Mouse (Mus musculus) forebrain, embryonic 11.5 days (tissue): ENCODE measurements at regions not wholly inside any gene's neighbourhood (a gene's known extent, or its start where the extent isn't known, plus 50 kb on each side); places are given as distances from the start of the nearest gene placed in this dataset.
"Not testable (repeated sequence)": the region's sequence is repeated elsewhere in the genome, so short reads cannot be mapped to it uniquely, and the experiment has no call there.

Experiments used
- ATAC-seq: fragments of 200-750 bp; cut with Nextera tagmentation; replicated peaks from 2 replicates; pipeline ENCODE4 v1.8.0; 2017; ENCODE audit warnings: moderate TSS enrichment; ENCODE audit not compliant: low FRiP score
- DNase-seq: peaks from one replicate; pipeline ENCODE4 v3.0.0-alpha.2; 2017; ENCODE audit warnings: low spot score
- H3K27ac ChIP-seq: fragments of 300-500 bp; sonication (generic); 2 replicates; pipeline ENCODE4 v1.5.1; 2014; ENCODE audit warnings: low read depth, low read length
- H3K27me3 ChIP-seq: fragments of 300-500 bp; sonication (generic); 2 replicates; pipeline ENCODE4 v1.6.1; 2014; ENCODE audit warnings: mild to moderate bottlenecking, low read length, mixed read lengths; ENCODE audit not compliant: control insufficient read depth, insufficient read depth
- H3K36me3 ChIP-seq: fragments of 300-500 bp; sonication (generic); 2 replicates; pipeline ENCODE4 v1.6.1; 2014; ENCODE audit warnings: mild to moderate bottlenecking, low read length, moderate library complexity, mixed read lengths; ENCODE audit not compliant: control insufficient read depth, insufficient read depth
- H3K4me1 ChIP-seq: fragments of 300-500 bp; sonication (generic); replicated peaks from 2 replicates; pipeline ENCODE4 v1.6.1; 2014; ENCODE audit warnings: low read length, mixed read lengths; ENCODE audit not compliant: control insufficient read depth, insufficient read depth
- H3K4me2 ChIP-seq: fragments of 300-500 bp; sonication (generic); 2 replicates; pipeline ENCODE4 v1.6.1; 2014; ENCODE audit warnings: low read depth, mild to moderate bottlenecking, low read length, moderate library complexity, mixed read lengths; ENCODE audit not compliant: severe bottlenecking
- H3K4me3 ChIP-seq: fragments of 300-500 bp; sonication (generic); 2 replicates; pipeline ENCODE4 v1.5.1; 2014; ENCODE audit warnings: low read depth, low read length
- H3K9ac ChIP-seq: fragments of 300-500 bp; sonication (generic); 2 replicates; pipeline ENCODE4 v1.6.1; 2014; ENCODE audit warnings: low read length
- H3K9me3 ChIP-seq: fragments of 300-500 bp; sonication (generic); 2 replicates; pipeline ENCODE4 v1.6.1; 2016; ENCODE audit warnings: low read length, mixed read lengths; ENCODE audit not compliant: control insufficient read depth
- WGBS: fragments of 180-500 bp; shearing (Covaris S2); extraction: QIAGEN DNeasy Blood & Tissue Kit; methylation state at CpG from one replicate; pipeline ENCODE4 v1.1.7; 2014; 5-methylcytosine and 5-hydroxymethylcytosine counted together

DNA sequence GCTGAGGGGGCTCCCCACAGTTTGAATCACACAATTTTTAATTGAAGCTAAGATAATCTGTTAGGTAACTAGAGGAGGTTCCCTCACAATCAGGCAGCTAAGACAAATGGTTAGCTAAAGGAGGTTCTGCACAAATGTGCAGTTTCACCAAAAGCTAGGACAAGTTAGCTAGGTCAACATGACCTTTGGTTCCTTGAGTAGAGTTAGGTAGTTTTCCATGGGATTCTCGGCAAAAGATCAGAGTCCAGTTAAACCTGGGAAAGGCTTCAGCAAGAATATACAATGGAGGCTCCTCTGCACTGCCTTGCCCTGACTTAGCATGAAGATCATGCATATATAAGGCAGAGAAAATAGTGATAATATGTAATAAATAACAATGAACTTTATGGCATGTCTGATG is 374.2 kb downstream of the 1190002N15Rik start:
- no peak overlapping the region for H3K4me2 ChIP-seq
- H3K27me3 ChIP-seq = no peaks in the 10 kb centered on the region
- WGBS = 94% methylated on average over 1 of the region's 1 CpGs
- H3K4me1 ChIP-seq = no peaks in the 10 kb centered on the region
- no peak overlapping the region for H3K4me3 ChIP-seq
- H3K27ac ChIP-seq = no peak overlapping the region
- H3K36me3 ChIP-seq = no peaks in the 10 kb centered on the region
- ATAC-seq (no peak), DNase-seq (no peak)
- H3K9ac ChIP-seq = no peak overlapping the region
- peaks cover 4% of the 10 kb centered on the region; the same call in 1 of the 2 replicates for H3K9me3 ChIP-seq

DNA sequence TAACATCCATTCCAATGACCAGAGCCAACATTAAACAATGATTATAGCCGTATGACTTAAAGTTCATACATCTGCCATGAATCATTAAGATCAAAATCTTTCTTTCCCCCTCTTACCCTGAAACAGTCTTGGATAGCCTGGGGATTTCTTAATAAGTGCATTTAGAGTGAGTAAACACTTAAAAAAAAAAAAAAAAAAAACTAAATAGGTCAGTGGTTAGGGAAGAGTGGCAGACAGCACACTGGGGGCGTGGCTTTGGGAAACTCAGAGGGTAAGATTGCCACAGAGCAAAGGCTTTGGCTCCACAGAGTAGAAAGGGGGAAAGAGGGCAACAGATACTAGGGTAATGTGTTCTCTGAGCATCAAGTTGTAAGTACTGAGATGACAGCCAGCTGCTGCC is 382.3 kb downstream of the 1190002N15Rik start:
- no peak overlapping the region for H3K4me2 ChIP-seq
- H3K27me3 ChIP-seq = no peaks in the 10 kb centered on the region
- no peak overlapping the region for H3K4me3 ChIP-seq
- WGBS = 79% methylated on average over 2 of the region's 2 CpGs
- H3K27ac ChIP-seq = no peak overlapping the region
- DNase-seq = no peak
- no peaks in the 10 kb centered on the region for H3K36me3 ChIP-seq
- H3K4me1 ChIP-seq = no peaks in the 10 kb centered on the region
- H3K9ac ChIP-seq = no peak overlapping the region
- no peak for ATAC-seq
- no peaks in the 10 kb centered on the region for H3K9me3 ChIP-seq

DNA sequence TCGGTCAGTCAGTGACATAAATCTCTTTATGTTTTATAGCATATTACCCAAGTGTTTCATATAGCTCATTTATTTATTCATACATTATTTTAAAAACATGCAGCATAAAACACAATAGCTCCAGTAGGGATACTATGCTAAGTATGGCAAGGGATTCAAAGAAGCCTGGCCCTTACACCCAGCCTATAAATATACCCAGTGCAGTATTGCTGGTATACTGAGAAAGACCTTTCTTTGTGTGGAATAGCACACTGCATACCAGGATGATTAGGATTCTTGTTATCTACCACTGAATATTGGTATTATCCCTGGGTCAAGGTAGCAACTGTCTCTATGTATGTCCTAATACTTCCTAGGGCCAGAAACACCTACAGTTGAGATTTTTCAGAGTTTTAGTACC is 389.4 kb downstream of the 1190002N15Rik start:
- Histone ChIP-seq H3K36me3 (no peaks in the 10 kb centered on the region), H3K4me3 (no peak overlapping the region), H3K27ac (no peak overlapping the region), H3K4me2 (no peak overlapping the region), H3K4me1 (no peaks in the 10 kb centered on the region), H3K9me3 (no peaks in the 10 kb centered on the region), H3K27me3 (no peaks in the 10 kb centered on the region), H3K9ac (no peak overlapping the region)
- ATAC-seq (no peak), DNase-seq (no peak)
- 98% methylated on average over 1 of the region's 1 CpGs for WGBS

DNA sequence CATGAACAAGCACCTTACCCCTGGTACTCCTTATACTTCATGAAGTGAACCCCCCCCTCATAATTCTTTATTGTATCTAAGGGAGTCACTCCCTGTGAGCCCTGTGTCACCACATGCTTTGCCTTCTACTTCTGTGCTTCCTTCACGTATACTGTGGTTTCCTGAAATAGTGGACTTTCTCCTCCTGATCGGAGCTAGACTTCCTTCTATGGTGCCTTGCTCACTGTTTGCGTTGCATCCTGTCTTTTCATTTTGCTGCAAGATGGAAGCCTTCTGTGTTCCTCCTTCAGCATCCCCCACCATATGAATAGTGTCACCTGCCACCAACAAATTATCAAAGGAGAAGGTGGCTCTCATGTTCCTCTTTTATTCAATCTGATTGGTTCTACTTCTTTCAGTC is 391.1 kb downstream of the 1190002N15Rik start:
- Histone ChIP-seq H3K9ac (no peak overlapping the region), H3K27ac (no peak overlapping the region), H3K4me2 (no peak overlapping the region), H3K9me3 (no peaks in the 10 kb centered on the region), H3K4me1 (no peaks in the 10 kb centered on the region), H3K27me3 (no peaks in the 10 kb centered on the region), H3K4me3 (no peak overlapping the region), H3K36me3 (no peaks in the 10 kb centered on the region)
- ATAC-seq = no peak
- no peak for DNase-seq
- WGBS = 96% methylated on average over 3 of the region's 3 CpGs

DNA sequence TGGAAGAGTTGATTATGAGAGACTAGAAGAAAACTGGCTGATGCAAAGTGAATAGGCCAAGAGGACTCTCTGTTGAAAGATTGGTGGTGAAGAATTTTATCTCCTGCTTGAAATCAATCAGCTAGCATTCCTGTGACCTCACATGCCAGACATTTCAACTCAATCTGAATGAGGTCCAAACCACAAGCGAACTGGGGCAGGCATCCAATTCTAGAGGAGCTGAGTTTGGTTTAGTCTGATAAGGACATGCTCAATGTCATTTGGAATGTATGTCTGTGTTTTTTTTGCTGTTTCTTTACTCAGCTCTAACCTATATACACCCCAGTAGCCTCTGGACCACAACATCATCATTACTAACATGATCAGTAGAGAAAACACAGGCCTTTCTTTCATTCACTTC is 401.4 kb downstream of the 1190002N15Rik start:
- ATAC-seq = no peak
- Histone ChIP-seq H3K27ac (no peak overlapping the region), H3K27me3 (no peaks in the 10 kb centered on the region)

DNA sequence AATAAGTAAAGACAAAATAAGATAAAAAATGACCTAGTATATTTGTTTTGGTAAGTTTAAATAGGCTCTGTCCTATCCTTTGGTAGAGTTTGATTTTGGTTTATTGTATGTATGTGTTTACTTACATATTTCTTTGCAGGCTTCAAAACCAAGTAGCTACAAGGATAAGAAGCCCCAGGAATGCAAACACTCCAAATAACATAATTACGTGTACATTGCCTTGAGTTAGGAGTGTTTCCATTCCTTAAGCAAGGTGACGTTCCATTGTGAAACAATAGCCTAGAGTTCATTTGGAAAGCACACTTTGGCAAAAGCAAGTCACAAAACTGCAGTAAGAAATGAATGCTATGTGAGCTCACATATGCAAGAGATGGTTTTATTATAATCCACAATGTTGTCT is 404.2 kb downstream of the 1190002N15Rik start:
- H3K27ac ChIP-seq = no peak overlapping the region
- H3K4me2 ChIP-seq = no peak overlapping the region
- no peaks in the 10 kb centered on the region for H3K4me1 ChIP-seq
- H3K27me3 ChIP-seq = no peaks in the 10 kb centered on the region
- H3K9me3 ChIP-seq = no peaks in the 10 kb centered on the region
- DNase-seq = no peak
- no peak overlapping the region for H3K9ac ChIP-seq
- H3K36me3 ChIP-seq = no peaks in the 10 kb centered on the region
- 82% methylated on average over 2 of the region's 2 CpGs for WGBS
- H3K4me3 ChIP-seq = no peak overlapping the region
- ATAC-seq = no peak

More for the DNA sequence above, 401.4 kb downstream of the 1190002N15Rik start:
- Histone ChIP-seq H3K9ac (no peak overlapping the region), H3K4me3 (no peak overlapping the region), H3K4me1 (no peaks in the 10 kb centered on the region), H3K9me3 (no peaks in the 10 kb centered on the region), H3K36me3 (no peaks in the 10 kb centered on the region), H3K4me2 (no peak overlapping the region)
- no peak for DNase-seq
- WGBS = 74% methylated on average over 1 of the region's 1 CpGs

DNA sequence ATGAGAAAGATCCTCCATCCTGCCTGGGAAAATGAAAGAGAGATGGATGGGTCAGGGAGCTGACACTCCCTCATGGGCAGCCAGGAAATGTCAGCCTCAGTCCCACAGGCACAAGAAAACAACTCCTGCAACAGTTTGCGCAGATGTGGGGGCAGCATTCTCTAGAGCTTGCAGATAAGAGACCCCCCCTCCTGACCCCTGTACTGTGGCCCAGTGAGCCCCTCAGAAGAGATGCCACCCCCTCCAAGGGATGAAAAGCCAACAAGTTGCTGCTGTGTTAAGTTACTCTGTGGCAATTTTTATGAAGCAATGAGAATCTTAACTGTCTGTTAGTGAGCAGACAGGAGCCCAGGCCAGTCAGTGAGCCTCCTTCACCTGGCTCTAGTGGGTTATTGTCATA is 406.5 kb downstream of the 1190002N15Rik start:
- no peak overlapping the region for H3K4me3 ChIP-seq
- H3K36me3 ChIP-seq = no peaks in the 10 kb centered on the region
- DNase-seq (no peak), ATAC-seq (no peak)
- no peak overlapping the region for H3K27ac ChIP-seq
- no peaks in the 10 kb centered on the region for H3K9me3 ChIP-seq
- no peaks in the 10 kb centered on the region for H3K4me1 ChIP-seq
- H3K9ac ChIP-seq = no peak overlapping the region
- H3K27me3 ChIP-seq = no peaks in the 10 kb centered on the region
- 100% methylated on average over 1 of the region's 1 CpGs for WGBS
- H3K4me2 ChIP-seq = no peak overlapping the region

DNA sequence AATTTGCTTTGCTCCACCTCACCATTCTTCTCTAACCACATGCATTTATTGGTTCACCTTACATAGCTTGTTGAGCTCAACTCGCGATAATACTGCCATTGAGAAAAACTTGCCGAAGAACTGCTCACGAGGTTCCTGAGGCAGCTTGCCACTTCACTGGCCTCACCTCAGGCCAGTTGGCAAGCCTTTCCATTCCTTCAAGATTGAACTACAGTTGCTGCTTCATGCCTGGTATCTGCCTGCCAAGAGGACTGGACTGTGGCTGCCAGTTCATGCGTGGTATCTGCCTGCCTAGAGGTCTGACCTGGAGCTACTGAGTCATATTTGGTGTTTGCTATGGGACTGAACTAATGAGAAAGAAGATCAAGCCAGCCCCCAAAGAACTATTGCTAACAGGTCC is 420.9 kb downstream of the 1190002N15Rik start:
- Histone ChIP-seq H3K36me3 (no peaks in the 10 kb centered on the region), H3K4me1 (no peaks in the 10 kb centered on the region), H3K4me2 (no peak overlapping the region), H3K9me3 (no peaks in the 10 kb centered on the region), H3K9ac (no peak overlapping the region), H3K27me3 (no peaks in the 10 kb centered on the region), H3K27ac (no peak overlapping the region), H3K4me3 (no peak overlapping the region)
- DNase-seq (no peak), ATAC-seq (no peak)
- WGBS = 96% methylated on average over 5 of the region's 5 CpGs

DNA sequence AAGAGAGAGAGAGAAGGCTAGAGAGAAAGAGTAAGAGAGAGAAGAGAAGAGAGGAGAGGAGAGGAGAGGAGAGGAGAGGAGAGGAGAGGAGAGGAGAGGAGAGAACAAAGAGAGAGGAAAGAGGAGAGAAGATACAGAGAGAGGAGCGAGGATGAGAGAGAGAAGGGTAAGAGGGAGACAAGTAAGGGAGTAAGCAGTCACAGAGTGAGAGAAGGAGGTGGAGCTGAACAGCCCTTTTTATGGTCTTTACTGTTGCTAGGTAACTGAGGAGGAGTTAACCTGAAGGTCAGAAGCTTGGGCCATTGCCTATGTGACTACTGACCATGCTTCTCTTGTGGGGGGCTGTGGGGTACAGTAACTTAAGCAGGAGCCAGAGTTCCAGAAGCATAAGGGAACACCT is 430.2 kb downstream of the 1190002N15Rik start:
- 76% methylated on average over 1 of the region's 1 CpGs for WGBS
- not testable (repeated sequence) for H3K4me3 ChIP-seq, H3K27ac ChIP-seq, H3K9ac ChIP-seq, H3K4me1 ChIP-seq, DNase-seq, ATAC-seq, H3K4me2 ChIP-seq, H3K27me3 ChIP-seq, H3K9me3 ChIP-seq, H3K36me3 ChIP-seq
